Mouse (Mus musculus) thymus, adult 2 months (tissue): ENCODE measurements around the gene Ahdc1.

Source experiments
- CTCF ChIP-seq: fragments of 200-500 bp; IDR thresholded peaks from 2 replicates; pipeline ENCODE4 v1.5.1; 2012; ENCODE audit warnings: mild to moderate bottlenecking, control low read depth, low read length, moderate library complexity, borderline replicate concordance; ENCODE audit not compliant: control insufficient read depth, poor library complexity, insufficient read depth; ENCODE audit errors: extremely low read depth
- POLR2A ChIP-seq: fragments of 200-500 bp; IDR thresholded peaks from 2 replicates; pipeline ENCODE4 v1.6.1; 2012; ENCODE audit warnings: mild to moderate bottlenecking, low read length, control low read depth, moderate library complexity; ENCODE audit not compliant: control insufficient read depth, poor library complexity, insufficient read depth; ENCODE audit errors: extremely low read depth

DNA sequence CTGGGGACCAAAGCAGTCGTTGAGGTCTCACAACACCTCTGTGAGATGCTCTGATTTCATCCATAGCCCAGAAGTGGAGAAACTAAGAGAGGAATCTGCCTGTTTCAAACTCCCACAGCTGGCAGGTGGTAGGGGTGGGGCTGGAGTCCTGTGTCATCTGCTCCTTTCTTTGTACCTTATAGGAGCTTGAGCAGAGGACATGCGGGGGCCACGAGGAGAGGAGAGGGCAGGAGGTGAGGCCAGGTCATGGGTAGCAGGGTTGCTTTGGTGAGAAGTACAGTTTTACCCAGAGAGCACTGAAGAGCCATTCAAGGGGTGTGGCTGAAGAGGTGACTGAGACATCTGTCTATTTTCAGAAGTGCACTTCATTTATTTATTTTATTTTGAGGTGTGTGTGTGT, 103.7 kb downstream of the Ahdc1 start:
- TF ChIP-seq CTCF (no peak), POLR2A (no peak)
